Mouse (Mus musculus) thymus, postnatal 25 days (tissue): ENCODE measurements at regions not wholly inside any gene's neighbourhood (a gene's known extent, or its start where the extent isn't known, plus 50 kb on each side); places are given as distances from the start of the nearest gene placed in this dataset.
"Not testable (repeated sequence)": the region's sequence is repeated elsewhere in the genome, so short reads cannot be mapped to it uniquely, and the experiment has no call there.

ENCODE experiments used
- DNase-seq: peaks from one replicate; pipeline ENCODE4 v3.0.0; 2022

DNA sequence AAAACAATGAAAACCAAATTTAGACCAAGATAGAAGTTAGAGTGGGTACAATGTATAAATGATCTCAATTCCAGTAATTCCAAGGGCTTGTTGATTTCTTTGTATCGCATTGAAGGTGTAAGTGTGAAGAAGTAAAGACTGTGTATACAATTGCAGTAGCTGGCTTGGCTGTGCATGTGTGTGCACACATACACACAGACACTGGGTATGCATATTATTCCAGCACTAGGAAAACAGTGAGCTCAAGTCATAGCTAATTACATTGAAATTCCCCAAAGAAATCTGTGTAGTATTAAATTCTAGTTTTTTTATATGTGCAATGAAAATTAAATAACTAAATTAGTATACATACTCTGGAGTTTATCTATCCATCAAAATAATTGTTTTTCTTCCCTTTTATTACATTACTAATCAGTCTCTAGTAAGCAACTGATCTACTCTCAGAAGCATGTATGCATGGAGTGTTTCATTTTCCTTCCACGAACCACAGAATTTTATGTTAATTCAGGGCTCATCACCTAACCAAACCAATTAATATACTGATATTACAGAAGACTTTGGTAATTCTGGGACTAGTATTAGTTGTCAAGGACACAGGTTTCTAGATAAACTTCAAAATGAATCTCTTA lies 56.5 kb downstream of the Gm8797 start:
- no peak for DNase-seq

GRCm38 (mm10) chr3:5811071-5811590 lies 60.5 kb downstream of the Gm8797 start:
- no peak for DNase-seq

DNA sequence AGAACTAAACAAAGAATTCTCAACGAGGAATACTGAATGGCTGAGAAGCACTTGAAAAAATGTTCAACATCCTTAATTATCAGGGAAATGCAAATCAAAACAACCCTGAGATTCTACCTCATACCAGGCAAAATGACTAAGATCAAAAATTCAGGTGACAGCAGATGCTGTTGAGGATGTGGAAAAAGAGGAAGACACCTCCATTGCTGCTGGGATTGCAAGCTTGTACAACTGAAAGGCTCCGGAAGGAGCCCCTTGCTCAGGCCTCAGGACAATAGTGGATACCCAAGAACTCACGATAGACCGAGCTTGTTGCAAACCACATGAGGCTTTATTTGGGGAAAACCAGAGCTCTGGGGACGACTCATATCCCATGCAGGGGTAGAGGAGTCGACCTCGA lies 69.6 kb downstream of the Gm8797 start:
- DNase-seq: not testable (repeated sequence)

DNA sequence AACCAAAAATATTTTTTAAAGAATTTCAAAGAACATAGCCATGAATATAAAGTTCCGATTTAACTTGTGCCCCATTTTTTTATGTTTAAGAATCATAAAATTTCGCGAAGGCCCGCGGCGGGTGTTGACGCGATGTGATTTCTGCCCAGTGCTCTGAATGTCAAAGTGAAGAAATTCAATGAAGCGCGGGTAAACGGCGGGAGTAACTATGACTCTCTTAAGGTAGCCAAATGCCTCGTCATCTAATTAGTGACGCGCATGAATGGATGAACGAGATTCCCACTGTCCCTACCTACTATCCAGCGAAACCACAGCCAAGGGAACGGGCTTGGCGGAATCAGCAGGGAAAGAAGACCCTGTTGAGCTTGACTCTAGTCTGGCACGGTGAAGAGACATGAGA lies 109.6 kb downstream of the Gm8797 start:
- DNase-seq: peak; percentile 100

DNA sequence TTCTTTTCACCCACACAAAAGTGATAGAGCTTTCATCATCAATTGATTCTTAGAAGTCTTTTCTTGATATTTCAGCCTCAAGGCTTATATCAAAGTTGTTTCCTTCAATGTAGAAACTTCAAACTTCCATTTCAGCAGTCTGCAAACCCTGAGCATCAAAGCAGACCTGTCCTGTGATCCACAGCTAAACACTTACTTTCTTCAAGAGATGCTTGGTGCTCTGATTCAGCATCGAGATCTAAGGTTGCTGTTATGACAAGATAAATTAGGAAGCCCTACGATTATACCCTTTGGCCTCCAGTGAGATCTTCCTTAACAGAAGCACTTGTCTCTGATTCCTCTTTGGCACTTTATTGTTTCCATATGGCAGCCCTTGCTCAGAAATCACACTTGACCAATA lies 119.8 kb downstream of the Gm8797 start:
- DNase-seq: no peak

GRCm38 (mm10) chr3:5879113-5879512 lies 128.5 kb downstream of the Gm8797 start:
- no peak for DNase-seq

DNA sequence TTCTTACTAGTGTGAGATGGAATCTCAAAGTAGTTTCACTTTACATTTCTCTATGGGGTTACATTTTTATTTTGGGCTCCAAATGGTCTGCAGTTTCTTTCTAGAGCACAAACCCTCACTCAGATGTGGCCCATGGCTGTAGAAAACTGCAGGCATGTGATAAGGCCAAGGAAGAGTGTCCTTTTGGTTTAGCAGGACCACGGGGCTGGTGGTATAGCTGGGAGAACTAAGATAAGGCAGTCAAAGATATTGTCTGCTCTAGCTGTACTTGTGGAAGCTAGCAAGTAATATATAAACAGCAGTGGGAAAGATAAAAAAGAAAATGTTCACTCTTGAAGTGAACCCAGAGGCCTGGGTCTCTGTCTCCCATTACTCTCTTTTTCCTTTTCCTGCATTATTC lies 166.9 kb downstream of the Gm8797 start:
- no peak for DNase-seq

DNA sequence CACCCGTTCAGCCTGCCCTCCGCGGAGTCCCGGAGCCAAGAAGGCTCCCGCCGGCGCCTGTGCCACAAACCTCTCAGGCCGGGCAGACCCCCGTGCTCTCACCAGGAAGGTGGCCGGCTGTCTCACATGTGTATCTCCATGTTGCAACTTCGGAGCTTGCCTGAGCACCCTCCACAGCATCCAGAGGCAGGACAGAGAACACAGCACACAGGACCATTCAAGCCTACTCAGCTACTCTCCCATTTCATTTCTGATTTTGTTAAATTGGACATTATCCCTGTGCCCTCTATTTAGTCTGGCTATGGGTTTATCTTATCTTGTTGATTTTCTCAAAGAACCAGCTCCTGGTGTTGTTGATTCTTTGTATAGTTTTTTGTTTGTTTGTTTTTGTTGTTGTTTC lies 199.6 kb downstream of the Gm8797 start:
- not testable (repeated sequence) for DNase-seq

GRCm38 (mm10) chr3:5989011-5989645 lies 238.5 kb downstream of the Gm8797 start:
- DNase-seq: not testable (repeated sequence)

- no peak for DNase-seq
Observed at GRCm38 (mm10) chr3:6004423-6004822, 253.8 kb downstream of the Gm8797 start.

DNA sequence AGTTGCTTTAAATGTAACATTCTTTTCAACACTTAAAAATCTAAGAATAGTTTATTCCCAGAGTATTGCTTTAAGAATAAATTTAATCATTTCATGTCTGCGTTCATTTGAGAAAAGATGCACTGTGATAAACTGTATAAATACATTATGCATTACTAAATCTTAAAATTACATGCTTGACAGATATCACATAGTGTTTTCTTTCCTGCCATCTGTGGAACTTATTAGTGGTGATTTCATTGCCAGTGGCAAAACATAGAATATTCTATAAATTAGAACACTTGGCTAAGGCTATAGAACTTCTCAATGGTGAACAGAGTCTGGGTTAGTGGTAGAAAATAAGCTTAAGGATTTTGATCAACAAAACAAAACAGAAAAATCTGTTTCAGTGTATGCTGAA lies 268.1 kb downstream of the Gm8797 start:
- DNase-seq: no peak

GRCm38 (mm10) chr3:6041325-6041724 lies 290.7 kb downstream of the Gm8797 start:
- DNase-seq: not testable (repeated sequence)

DNA sequence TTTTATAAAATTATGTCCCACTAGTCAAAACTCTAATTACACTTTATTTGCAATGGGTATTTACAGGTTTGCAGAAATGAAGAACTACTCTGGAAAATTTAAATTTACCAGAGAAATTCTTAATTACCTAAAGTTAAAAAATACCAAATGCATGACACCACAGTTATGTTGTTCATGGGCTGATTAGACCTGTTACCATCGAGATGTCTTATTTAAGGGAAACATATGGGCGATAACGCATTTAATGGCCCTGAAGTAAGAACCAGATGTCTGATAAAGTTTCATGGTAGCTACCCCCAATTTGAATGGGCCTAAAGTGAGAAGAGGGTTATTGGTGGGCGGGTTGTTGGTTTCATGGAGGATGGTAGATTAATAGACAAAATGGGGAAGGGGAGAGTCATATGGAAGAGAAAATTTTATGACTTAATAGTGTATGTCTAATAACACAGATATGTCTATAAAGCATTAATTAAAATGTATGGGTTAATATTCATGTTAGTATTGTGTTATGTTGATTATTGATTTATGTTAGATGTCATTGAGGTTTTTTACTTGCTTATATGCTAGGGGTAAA lies 299.0 kb downstream of the Gm8797 start:
- no peak for DNase-seq

DNA sequence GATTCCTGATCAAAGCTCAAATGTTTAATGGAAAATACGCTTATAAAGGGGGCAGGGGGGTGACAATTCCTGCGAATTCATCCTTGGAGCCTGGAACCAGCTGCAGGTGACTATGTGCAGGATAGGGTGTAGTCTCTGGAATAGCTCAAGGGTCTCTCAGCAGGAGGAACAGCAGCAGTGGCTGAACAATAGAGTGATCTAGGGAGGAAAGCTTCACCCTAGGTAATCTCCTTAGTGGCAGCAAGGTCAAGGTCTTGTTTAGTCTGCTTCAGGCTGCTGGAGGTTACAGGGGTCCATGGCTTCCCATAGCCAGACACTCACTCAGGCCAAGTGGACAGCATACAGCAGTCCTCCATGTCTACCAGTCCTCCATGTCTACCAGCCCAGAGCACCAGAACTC lies 301.3 kb downstream of the Gm8797 start:
- no peak for DNase-seq

DNA sequence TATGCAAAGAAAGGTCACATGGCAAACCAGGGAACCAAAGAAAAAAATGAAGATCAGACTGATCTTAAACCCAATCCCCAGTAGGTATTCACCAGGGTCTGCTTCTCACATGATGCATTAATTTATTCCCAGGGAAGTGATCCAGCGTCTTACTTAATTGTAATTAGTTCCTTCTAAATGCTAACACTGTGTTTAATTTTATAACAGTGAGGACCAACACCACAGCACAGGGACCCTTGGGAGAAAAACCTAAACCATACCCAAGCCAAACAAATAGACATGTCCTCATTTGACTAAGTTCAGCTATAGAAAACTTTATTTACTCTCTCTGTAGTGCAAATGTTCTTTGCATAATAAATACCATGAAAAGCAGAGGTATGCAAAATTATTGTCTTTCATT lies 333.2 kb downstream of the Gm8797 start:
- DNase-seq: no peak

- DNase-seq: no peak
Observed at GRCm38 (mm10) chr3:6087267-6087666, 336.7 kb downstream of the Gm8797 start.

- DNase-seq: no peak
Observed at GRCm38 (mm10) chr3:6093931-6094330, 343.3 kb downstream of the Gm8797 start.

GRCm38 (mm10) chr3:6094410-6094809 lies 343.8 kb downstream of the Gm8797 start:
- not testable (repeated sequence) for DNase-seq

GRCm38 (mm10) chr3:6100863-6101262 lies 350.3 kb downstream of the Gm8797 start:
- DNase-seq: no peak

DNA sequence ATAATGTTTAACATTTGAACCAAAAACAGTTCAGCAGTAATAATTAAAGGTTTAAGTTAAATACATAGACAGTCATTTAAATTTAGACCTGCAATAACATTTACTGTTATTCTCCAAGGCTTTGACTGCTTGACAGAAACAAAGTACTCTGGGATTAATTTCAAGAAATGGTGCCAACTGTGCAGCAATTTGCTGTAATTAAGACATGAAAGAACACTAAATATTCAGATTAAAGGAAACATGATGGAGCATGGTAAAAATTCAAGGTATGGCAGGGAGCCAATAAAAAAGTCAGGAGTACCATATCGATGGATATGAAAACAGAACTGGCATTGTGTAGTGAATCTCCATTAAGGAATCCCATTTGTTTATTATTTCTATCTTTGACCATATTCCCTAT lies 352.3 kb downstream of the Gm8797 start:
- DNase-seq: no peak

DNA sequence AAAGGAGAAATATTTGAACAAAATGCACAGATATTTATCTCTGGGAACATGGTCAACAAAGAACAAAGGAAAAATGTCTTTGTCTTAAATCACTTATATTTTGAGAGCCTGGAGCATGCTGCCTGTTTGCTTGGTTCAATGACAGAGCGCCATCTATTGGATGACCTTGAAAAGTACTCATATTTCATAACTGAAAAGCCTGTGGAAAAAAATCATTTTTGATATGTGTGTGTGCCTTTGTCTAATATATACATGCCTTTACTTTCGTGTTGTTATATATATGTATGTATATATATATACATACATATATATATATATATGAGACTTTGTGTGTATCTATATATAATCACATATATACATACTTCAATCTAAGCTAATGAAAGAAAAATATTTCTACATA lies 356.1 kb downstream of the Gm8797 start:
- no peak for DNase-seq

DNA sequence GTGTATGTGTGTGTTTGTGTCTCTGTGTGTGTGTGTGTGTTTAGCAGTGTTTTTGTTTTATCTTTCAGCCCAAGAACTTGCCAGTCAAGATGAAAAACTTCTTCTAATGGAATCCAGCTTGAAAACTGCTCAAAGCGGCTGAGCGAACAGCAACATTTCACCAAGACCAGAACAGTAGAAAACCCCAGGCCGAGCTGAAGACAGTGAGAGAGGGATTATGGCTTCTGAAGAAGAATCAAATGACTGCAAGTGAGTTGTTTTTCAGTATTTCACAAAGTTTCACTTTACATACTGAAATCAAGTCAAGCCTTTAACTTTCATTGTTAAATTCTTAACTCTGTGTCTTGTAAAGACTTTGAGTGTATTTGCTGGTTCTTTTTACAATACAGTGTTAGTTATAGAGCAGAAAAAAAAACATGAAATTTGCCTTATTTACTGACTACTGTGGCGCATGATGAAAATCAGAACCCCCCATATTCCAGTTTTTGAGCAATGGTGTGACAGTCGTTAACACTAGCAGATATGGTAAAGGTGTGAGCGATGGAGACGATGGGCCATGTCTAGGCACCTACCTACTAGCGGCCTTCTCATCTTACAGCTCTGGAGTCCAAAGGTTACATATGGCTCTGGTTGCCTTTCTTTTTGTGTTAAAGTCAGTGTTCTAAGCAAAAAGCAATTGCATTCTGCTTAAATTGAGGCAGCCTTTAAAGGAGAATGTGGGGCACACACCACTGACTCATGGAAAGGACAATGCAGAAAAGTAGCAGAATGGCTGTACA lies 357.0 kb downstream of the Gm8797 start:
- no peak for DNase-seq

- DNase-seq: no peak
Observed at GRCm38 (mm10) chr3:6118721-6119120, 368.1 kb downstream of the Gm8797 start.

DNA sequence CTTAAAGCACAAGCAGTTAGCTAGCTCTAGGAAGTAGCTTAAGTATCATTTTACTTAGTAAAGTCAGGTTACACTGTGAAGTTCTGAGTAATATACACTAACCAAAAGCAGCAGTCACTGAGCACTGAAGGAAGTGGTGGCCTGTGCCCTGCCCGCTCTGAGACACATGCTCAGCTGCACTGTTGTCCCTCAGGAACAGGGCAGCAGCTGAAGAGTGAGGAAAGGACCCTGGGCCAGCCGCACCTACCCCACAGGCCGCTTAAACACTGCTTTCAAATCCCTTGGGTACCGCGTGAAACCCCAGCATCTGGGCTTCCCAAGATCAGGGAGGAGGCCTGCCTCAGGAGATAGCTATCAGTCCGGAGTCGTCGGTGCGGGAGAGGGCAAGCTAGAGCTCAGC lies 385.1 kb downstream of the Gm8797 start:
- DNase-seq: not testable (repeated sequence)
